Mouse (Mus musculus): ENCODE data around the gene Mup19. TPM values are rescaled to one million over a fixed set of nuclear protein-coding genes. Genes with fewer than 3 reads are reported as not detected.
"Not testable (repeated sequence)": the region's sequence is repeated elsewhere in the genome, so short reads cannot be mapped to it uniquely, and the experiment has no call there.

Mup19 gene
- polyA plus RNA-seq (2012; ENCODE audit: insufficient read depth, insufficient read length, missing spikeins), result not detected in 2 replicates

DNA sequence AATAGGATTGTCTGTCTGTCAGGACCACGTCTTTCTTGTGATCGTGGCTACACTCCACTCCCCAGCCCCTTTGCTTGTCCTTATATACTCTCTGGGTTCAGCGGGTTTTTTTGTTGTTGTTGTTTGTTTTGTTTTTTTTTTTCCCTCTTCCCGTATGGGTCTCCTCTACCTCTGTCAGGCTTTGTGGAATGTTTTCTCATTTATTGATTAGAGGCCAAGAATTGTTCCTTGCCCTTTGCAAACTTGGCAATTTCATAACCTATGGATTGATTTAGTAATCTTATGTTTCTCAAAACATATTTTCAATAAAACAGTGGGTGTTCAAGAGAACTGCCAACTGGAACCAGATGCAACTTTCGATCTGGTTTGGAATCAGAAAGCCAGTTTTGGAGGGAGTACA, at the start of gene Mup19:
TSS of gene Mup19 (minus strand) at position 101 of the 400 bp plus-strand sequence.
- H3K27ac ChIP-seq (ENCODE audit: insufficient read depth, low read depth, low read length); H3K4me3 ChIP-seq (ENCODE audit: insufficient read depth, low read length); H3K4me1 ChIP-seq (ENCODE audit: control insufficient read depth, insufficient read depth, low read length): not testable (repeated sequence)

GRCm38 (mm10) chr4:61829211-61829610, 47.1 kb upstream of the Mup19 start:
- Histone ChIP-seq H3K4me1 (ENCODE audit: control insufficient read depth, insufficient read depth, low read length) (no peaks in the 10 kb centered on the region), H3K27ac (ENCODE audit: insufficient read depth, low read depth, low read length) (no peak overlapping the region), H3K4me3 (ENCODE audit: insufficient read depth, low read length) (no peak overlapping the region)
- TF ChIP-seq POLR2A (IDR thresholded peaks at IDR 0.05; ENCODE audit: borderline replicate concordance, low read depth, low read length) (no peak), CTCF (IDR thresholded peaks at IDR 0.05; ENCODE audit: low read depth, low read length) (no peak)

DNA sequence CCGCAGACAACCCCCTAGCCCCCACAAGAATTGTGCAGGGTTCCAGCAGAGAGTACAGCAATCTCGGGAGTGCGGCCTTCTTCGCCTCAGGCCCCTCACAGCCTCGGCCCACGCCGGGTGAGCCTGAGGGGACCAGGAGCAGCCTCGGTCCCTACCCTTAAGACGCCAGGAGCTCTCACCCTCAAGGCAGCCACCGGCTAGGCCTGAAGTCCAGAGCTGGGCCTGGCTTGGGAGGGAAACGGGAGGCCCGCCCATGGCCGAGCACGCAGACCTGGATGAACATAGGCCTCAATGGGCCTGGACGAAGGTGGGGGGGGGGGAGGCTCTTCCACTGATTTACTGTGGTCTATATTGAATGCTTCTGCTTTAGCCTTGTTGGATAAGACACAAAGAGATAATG, 41.1 kb upstream of the Mup19 start:
- no peak for TF ChIP-seq POLR2A (IDR thresholded peaks at IDR 0.05; ENCODE audit: borderline replicate concordance, low read depth, low read length)
- no peak for TF ChIP-seq CTCF (IDR thresholded peaks at IDR 0.05; ENCODE audit: low read depth, low read length)
- Histone ChIP-seq H3K27ac (ENCODE audit: insufficient read depth, low read depth, low read length) (no peak overlapping the region), H3K4me1 (ENCODE audit: control insufficient read depth, insufficient read depth, low read length) (no peaks in the 10 kb centered on the region), H3K4me3 (ENCODE audit: insufficient read depth, low read length) (no peak overlapping the region)

- not testable (repeated sequence) for H3K4me3 ChIP-seq (ENCODE audit: insufficient read depth, low read length); H3K27ac ChIP-seq (ENCODE audit: insufficient read depth, low read depth, low read length); H3K4me1 ChIP-seq (ENCODE audit: control insufficient read depth, insufficient read depth, low read length)
Observed at GRCm38 (mm10) chr4:61822541-61822940, 40.5 kb upstream of the Mup19 start.

DNA sequence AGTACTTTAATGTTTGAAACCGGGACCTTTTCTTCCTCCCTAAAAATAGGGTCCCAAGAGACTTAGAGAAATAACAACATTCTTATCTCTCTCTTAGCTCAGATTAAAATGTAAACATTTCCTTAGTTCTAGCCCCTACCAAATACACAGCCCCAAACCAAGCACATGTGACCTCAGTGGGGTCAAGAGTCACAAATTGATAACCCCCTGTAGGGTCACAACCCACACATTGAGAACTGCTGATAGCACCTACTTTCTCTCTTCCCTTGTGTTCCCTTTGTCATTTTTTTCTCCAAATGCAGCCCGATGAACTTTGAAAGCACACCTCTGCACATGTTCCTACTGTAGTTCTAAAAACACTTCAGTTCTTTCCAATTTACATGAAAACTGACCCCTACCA, 33.5 kb upstream of the Mup19 start:
- TF ChIP-seq POLR2A (IDR thresholded peaks at IDR 0.05; ENCODE audit: borderline replicate concordance, low read depth, low read length) (no peak), CTCF (IDR thresholded peaks at IDR 0.05; ENCODE audit: low read depth, low read length) (no peak)
- Histone ChIP-seq H3K27ac (ENCODE audit: insufficient read depth, low read depth, low read length) (no peak overlapping the region), H3K4me1 (ENCODE audit: control insufficient read depth, insufficient read depth, low read length) (no peaks in the 10 kb centered on the region), H3K4me3 (ENCODE audit: insufficient read depth, low read length) (no peak overlapping the region)

DNA sequence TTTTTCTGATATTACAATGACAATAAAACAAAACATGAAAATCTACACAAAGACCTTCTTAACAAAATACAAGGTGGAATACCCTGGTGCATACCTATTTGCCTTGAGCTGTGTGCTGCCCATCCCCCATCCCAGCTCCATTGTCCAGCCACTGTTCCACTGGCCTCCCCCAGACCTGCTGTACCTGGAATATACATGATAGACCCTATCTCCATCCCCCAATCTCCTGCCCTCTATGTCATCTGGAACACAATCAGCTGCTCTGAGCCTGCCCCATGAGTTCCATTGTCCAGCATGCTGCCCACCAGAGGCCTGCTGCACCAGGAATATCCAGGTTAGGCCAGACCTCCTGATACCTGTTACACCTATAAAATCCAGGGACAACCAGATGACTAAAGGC, 31.4 kb upstream of the Mup19 start:
- Histone ChIP-seq H3K4me1 (ENCODE audit: control insufficient read depth, insufficient read depth, low read length) (no peaks in the 10 kb centered on the region), H3K27ac (ENCODE audit: insufficient read depth, low read depth, low read length) (no peak overlapping the region), H3K4me3 (ENCODE audit: insufficient read depth, low read length) (no peak overlapping the region)
- TF ChIP-seq POLR2A (IDR thresholded peaks at IDR 0.05; ENCODE audit: borderline replicate concordance, low read depth, low read length) (no peak), CTCF (IDR thresholded peaks at IDR 0.05; ENCODE audit: low read depth, low read length) (no peak)

DNA sequence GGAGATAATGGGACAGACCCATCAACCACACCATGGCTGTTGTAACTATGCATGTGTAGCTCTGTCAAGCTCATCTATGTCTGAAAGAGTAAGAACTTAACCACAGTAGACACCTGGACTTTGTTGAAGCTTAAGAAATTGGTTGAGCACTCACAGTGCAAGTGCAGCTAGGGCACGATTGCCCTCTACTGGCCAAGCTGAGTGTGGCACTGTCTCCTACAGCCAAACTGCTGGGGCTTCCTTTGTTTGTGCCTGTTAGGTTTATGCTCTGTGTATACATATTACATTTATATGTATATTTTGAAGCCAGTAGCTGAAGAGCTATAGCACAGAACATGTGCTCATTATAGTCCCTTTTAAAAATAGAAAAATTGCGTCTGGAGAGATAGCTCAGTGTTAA, 29.1 kb upstream of the Mup19 start:
- TF ChIP-seq CTCF (IDR thresholded peaks at IDR 0.05; ENCODE audit: low read depth, low read length), result peak; percentile 59; the same call in 1 of the 2 replicates
- H3K4me1 ChIP-seq (ENCODE audit: control insufficient read depth, insufficient read depth, low read length); H3K4me3 ChIP-seq (ENCODE audit: insufficient read depth, low read length); H3K27ac ChIP-seq (ENCODE audit: insufficient read depth, low read depth, low read length): not testable (repeated sequence)

DNA sequence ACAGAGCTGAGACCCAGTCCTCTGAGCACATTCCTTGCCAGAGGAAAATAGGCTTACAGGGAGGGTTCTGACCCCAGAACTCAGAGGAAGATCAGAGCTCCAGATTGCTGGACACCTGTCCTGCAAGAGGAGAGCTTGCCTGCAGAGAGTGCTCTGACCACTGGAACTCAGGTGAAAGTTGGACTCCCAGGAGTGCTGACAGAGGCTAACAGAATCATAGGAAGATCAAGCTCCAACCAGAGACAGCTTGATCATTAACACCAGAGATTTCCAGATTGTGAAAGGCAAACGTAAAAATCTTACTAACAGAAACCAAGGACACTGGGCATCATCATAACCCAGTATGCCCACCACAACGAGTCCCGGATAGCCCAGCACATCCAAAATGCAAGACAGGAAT, 26.9 kb upstream of the Mup19 start:
- H3K4me1 ChIP-seq (ENCODE audit: control insufficient read depth, insufficient read depth, low read length); H3K4me3 ChIP-seq (ENCODE audit: insufficient read depth, low read length); H3K27ac ChIP-seq (ENCODE audit: insufficient read depth, low read depth, low read length): not testable (repeated sequence)

- H3K27ac ChIP-seq (ENCODE audit: insufficient read depth, low read depth, low read length); H3K4me1 ChIP-seq (ENCODE audit: control insufficient read depth, insufficient read depth, low read length); H3K4me3 ChIP-seq (ENCODE audit: insufficient read depth, low read length): not testable (repeated sequence)
Observed at GRCm38 (mm10) chr4:61789699-61790098, 7.6 kb upstream of the Mup19 start.

GRCm38 (mm10) chr4:61784231-61784630, 2.2 kb upstream of the Mup19 start:
- H3K4me3 ChIP-seq (ENCODE audit: insufficient read depth, low read length); H3K27ac ChIP-seq (ENCODE audit: insufficient read depth, low read depth, low read length); H3K4me1 ChIP-seq (ENCODE audit: control insufficient read depth, insufficient read depth, low read length): not testable (repeated sequence)

Other genes with a start within 250 kb of the Mup19 start
- not detected in 2 replicates for gene Mup17, start 186.4 kb downstream of the Mup19 start, polyA plus RNA-seq (2012; ENCODE audit: insufficient read depth, insufficient read length, missing spikeins)
- not detected in 2 replicates for gene Mup18, start 108.1 kb downstream of the Mup19 start, polyA plus RNA-seq (2012; ENCODE audit: insufficient read depth, insufficient read length, missing spikeins)
- not detected in 2 replicates for gene Mup5, start 53.0 kb upstream of the Mup19 start, polyA plus RNA-seq (2012; ENCODE audit: insufficient read depth, insufficient read length, missing spikeins)

All from bone marrow macrophage, adult 2 months (primary cell).